Mouse (Mus musculus) thymus, postnatal 25 days (tissue): ENCODE data around the gene Acot1.
"Not testable (repeated sequence)": the region's sequence is repeated elsewhere in the genome, so short reads cannot be mapped to it uniquely, and the experiment has no call there.

ENCODE experiments used
- DNase-seq: peaks from one replicate; pipeline ENCODE4 v3.0.0; 2022

Acot1 gene

GRCm38 (mm10) chr12:84009171-84009965 lies at the start of gene Acot1:
Gene Acot1, plus strand, starts transcription at chr12:84009490.
- DNase-seq: peak; percentile 42

- no peak for DNase-seq
These were observed 44.1 kb upstream of the Acot1 start for GRCm38 (mm10) chr12:83965235-83965634.

GRCm38 (mm10) chr12:83972117-83972516 lies 37.2 kb upstream of the Acot1 start:
- peak; percentile 47 for DNase-seq

- no peak for DNase-seq
These were observed 30.4 kb upstream of the Acot1 start for GRCm38 (mm10) chr12:83978862-83979261.

- DNase-seq: no peak
These were observed 27.7 kb upstream of the Acot1 start for GRCm38 (mm10) chr12:83981615-83982014.

- DNase-seq: no peak
These were observed 24.5 kb upstream of the Acot1 start, which contains the start of gene Heatr4 for GRCm38 (mm10) chr12:83984752-83985151. Gene Heatr4, minus strand, starts transcription at chr12:83984852.

GRCm38 (mm10) chr12:83987242-83987582 lies 22.1 kb upstream of the Acot1 start:
- no peak for DNase-seq

GRCm38 (mm10) chr12:83987583-83988441 lies 21.5 kb upstream of the Acot1 start, which contains the start of gene Acot2:
Gene Acot2, plus strand, starts transcription at chr12:83987861.
- DNase-seq: peak; percentile 83

- no peak for DNase-seq
These were observed 20.8 kb upstream of the Acot1 start for GRCm38 (mm10) chr12:83988483-83988882.

GRCm38 (mm10) chr12:83989378-83989777 lies 19.9 kb upstream of the Acot1 start:
- no peak for DNase-seq

- DNase-seq: no peak
These were observed 12.1 kb upstream of the Acot1 start for GRCm38 (mm10) chr12:83997221-83997620.

GRCm38 (mm10) chr12:83998341-83999107 lies 10.8 kb upstream of the Acot1 start:
- DNase-seq: no peak

- not testable (repeated sequence) for DNase-seq
These were observed 10.1 kb upstream of the Acot1 start for GRCm38 (mm10) chr12:83999237-83999636.

- DNase-seq: no peak
These were observed 8.9 kb upstream of the Acot1 start for GRCm38 (mm10) chr12:84000418-84000817.

- no peak for DNase-seq
These were observed 5.4 kb upstream of the Acot1 start for GRCm38 (mm10) chr12:84003866-84004265.

- DNase-seq: no peak
These were observed 1.0 kb upstream of the Acot1 start for GRCm38 (mm10) chr12:84008251-84008650.

GRCm38 (mm10) chr12:84008729-84009128 lies 561 bp upstream of the Acot1 start:
- no peak for DNase-seq

- no peak for DNase-seq
These were observed 911 bp downstream of the Acot1 start for GRCm38 (mm10) chr12:84010201-84010600.

GRCm38 (mm10) chr12:84011251-84012040 lies 2.2 kb downstream of the Acot1 start:
- no peak for DNase-seq

GRCm38 (mm10) chr12:84013130-84013529 lies 3.8 kb downstream of the Acot1 start:
- no peak for DNase-seq

GRCm38 (mm10) chr12:84013701-84014100 lies 4.4 kb downstream of the Acot1 start:
- no peak for DNase-seq

GRCm38 (mm10) chr12:84020528-84020927 lies 11.2 kb downstream of the Acot1 start:
- DNase-seq: not testable (repeated sequence)
